Mouse (Mus musculus): ENCODE measurements at regions not wholly inside any gene's neighbourhood (a gene's known extent, or its start where the extent isn't known, plus 50 kb on each side); places are given as distances from the start of the nearest gene placed in this dataset.

- Histone ChIP-seq H3K9me3 (replicated peaks; ENCODE audit: control insufficient read depth, low read length) (no peaks in the 10 kb centered on the region), H3K4me2 (ENCODE audit: low read depth, low read length) (no peak overlapping the region), H3K27ac (ENCODE audit: low read length) (no peak overlapping the region), H3K4me1 (ENCODE audit: control insufficient read depth, low read depth, low read length) (peaks cover 4% of the 10 kb centered on the region), H3K27me3 (ENCODE audit: control insufficient read depth, insufficient read depth, low read depth, low read length) (no peaks in the 10 kb centered on the region), H3K36me3 (ENCODE audit: control insufficient read depth, insufficient read depth) (no peaks in the 10 kb centered on the region), H3K4me3 (ENCODE audit: low read depth, low read length) (no peak overlapping the region), H3K9ac (ENCODE audit: low read depth, low read length) (no peak overlapping the region)
- ATAC-seq (ENCODE audit: low read depth), result no peak
- 52% methylated on average over 3 of the region's 3 CpGs for WGBS (ENCODE audit: insufficient replicate concordance)
Observed at GRCm38 (mm10) chr15:36878276-36878675, 129.3 kb downstream of the Zfp706 start.

GRCm38 (mm10) chr15:36877501-36877900 lies 130.1 kb downstream of the Zfp706 start:
- peaks cover 4% of the 10 kb centered on the region for H3K4me1 ChIP-seq (ENCODE audit: control insufficient read depth, low read depth, low read length)
- ATAC-seq (ENCODE audit: low read depth), result no peak
- no peaks in the 10 kb centered on the region for H3K27me3 ChIP-seq (ENCODE audit: control insufficient read depth, insufficient read depth, low read depth, low read length)
- no peak overlapping the region for H3K9ac ChIP-seq (ENCODE audit: low read depth, low read length)
- 61% methylated on average over 7 of the region's 7 CpGs for WGBS (ENCODE audit: insufficient replicate concordance)
- H3K9me3 ChIP-seq (replicated peaks; ENCODE audit: control insufficient read depth, low read length), result no peaks in the 10 kb centered on the region
- no peak overlapping the region for H3K4me3 ChIP-seq (ENCODE audit: low read depth, low read length)
- H3K4me2 ChIP-seq (ENCODE audit: low read depth, low read length), result no peak overlapping the region
- H3K36me3 ChIP-seq (ENCODE audit: control insufficient read depth, insufficient read depth), result no peaks in the 10 kb centered on the region
- no peak overlapping the region for H3K27ac ChIP-seq (ENCODE audit: low read length)

- no peak overlapping the region for H3K9ac ChIP-seq (ENCODE audit: low read depth, low read length)
- H3K27ac ChIP-seq (ENCODE audit: low read length), result no peak overlapping the region
- peak; percentile 53; the same call in 1 of the 2 replicates for ATAC-seq (ENCODE audit: low read depth)
- H3K4me1 ChIP-seq (ENCODE audit: control insufficient read depth, low read depth, low read length), result peaks cover 4% of the 10 kb centered on the region; the same call in 1 of the 2 replicates
- H3K4me2 ChIP-seq (ENCODE audit: low read depth, low read length), result no peak overlapping the region
- no peaks in the 10 kb centered on the region for H3K9me3 ChIP-seq (replicated peaks; ENCODE audit: control insufficient read depth, low read length)
- H3K27me3 ChIP-seq (ENCODE audit: control insufficient read depth, insufficient read depth, low read depth, low read length), result no peaks in the 10 kb centered on the region
- no peak overlapping the region for H3K4me3 ChIP-seq (ENCODE audit: low read depth, low read length)
- H3K36me3 ChIP-seq (ENCODE audit: control insufficient read depth, insufficient read depth), result no peaks in the 10 kb centered on the region
- 27% methylated on average over 10 of the region's 10 CpGs for WGBS (ENCODE audit: insufficient replicate concordance)
Observed at GRCm38 (mm10) chr15:36875980-36876778, 131.4 kb downstream of the Zfp706 start.

- H3K27me3 ChIP-seq (ENCODE audit: control insufficient read depth, insufficient read depth, low read depth, low read length), result no peaks in the 10 kb centered on the region
- WGBS (ENCODE audit: insufficient replicate concordance), result 67% methylated on average over 4 of the region's 4 CpGs
- no peak overlapping the region for H3K27ac ChIP-seq (ENCODE audit: low read length)
- H3K9me3 ChIP-seq (replicated peaks; ENCODE audit: control insufficient read depth, low read length), result no peaks in the 10 kb centered on the region
- ATAC-seq (ENCODE audit: low read depth), result no peak
- H3K36me3 ChIP-seq (ENCODE audit: control insufficient read depth, insufficient read depth), result no peaks in the 10 kb centered on the region
- no peak overlapping the region for H3K9ac ChIP-seq (ENCODE audit: low read depth, low read length)
- no peak overlapping the region for H3K4me3 ChIP-seq (ENCODE audit: low read depth, low read length)
- H3K4me1 ChIP-seq (ENCODE audit: control insufficient read depth, low read depth, low read length), result peaks cover 4% of the 10 kb centered on the region; the same call in 1 of the 2 replicates
- H3K4me2 ChIP-seq (ENCODE audit: low read depth, low read length), result no peak overlapping the region
Observed at GRCm38 (mm10) chr15:36874555-36874954, 133.0 kb downstream of the Zfp706 start.

GRCm38 (mm10) chr15:36873884-36874243 lies 133.7 kb downstream of the Zfp706 start:
- 55% methylated on average over 5 of the region's 5 CpGs for WGBS (ENCODE audit: insufficient replicate concordance)
- Histone ChIP-seq H3K9ac (ENCODE audit: low read depth, low read length) (no peak overlapping the region), H3K27ac (ENCODE audit: low read length) (no peak overlapping the region), H3K36me3 (ENCODE audit: control insufficient read depth, insufficient read depth) (no peaks in the 10 kb centered on the region), H3K9me3 (replicated peaks; ENCODE audit: control insufficient read depth, low read length) (no peaks in the 10 kb centered on the region), H3K4me3 (ENCODE audit: low read depth, low read length) (no peak overlapping the region), H3K4me2 (ENCODE audit: low read depth, low read length) (no peak overlapping the region), H3K4me1 (ENCODE audit: control insufficient read depth, low read depth, low read length) (peaks cover 4% of the 10 kb centered on the region; the same call in 1 of the 2 replicates), H3K27me3 (ENCODE audit: control insufficient read depth, insufficient read depth, low read depth, low read length) (no peaks in the 10 kb centered on the region)
- ATAC-seq (ENCODE audit: low read depth), result no peak

- H3K4me1 ChIP-seq (ENCODE audit: control insufficient read depth, low read depth, low read length), result peaks cover 4% of the 10 kb centered on the region; the same call in 1 of the 2 replicates
- H3K27me3 ChIP-seq (ENCODE audit: control insufficient read depth, insufficient read depth, low read depth, low read length), result no peaks in the 10 kb centered on the region
- H3K9me3 ChIP-seq (replicated peaks; ENCODE audit: control insufficient read depth, low read length), result no peaks in the 10 kb centered on the region
- H3K27ac ChIP-seq (ENCODE audit: low read length), result no peak overlapping the region
- no peaks in the 10 kb centered on the region for H3K36me3 ChIP-seq (ENCODE audit: control insufficient read depth, insufficient read depth)
- peak; percentile 63 for ATAC-seq (ENCODE audit: low read depth)
- no peak overlapping the region for H3K9ac ChIP-seq (ENCODE audit: low read depth, low read length)
- no peak overlapping the region for H3K4me3 ChIP-seq (ENCODE audit: low read depth, low read length)
- 59% methylated on average over 10 of the region's 10 CpGs for WGBS (ENCODE audit: insufficient replicate concordance)
- H3K4me2 ChIP-seq (ENCODE audit: low read depth, low read length), result no peak overlapping the region
Observed at GRCm38 (mm10) chr15:36873058-36873883, 134.3 kb downstream of the Zfp706 start.

GRCm38 (mm10) chr15:36872566-36872965 lies 135.0 kb downstream of the Zfp706 start:
- no peaks in the 10 kb centered on the region for H3K9me3 ChIP-seq (replicated peaks; ENCODE audit: control insufficient read depth, low read length)
- H3K36me3 ChIP-seq (ENCODE audit: control insufficient read depth, insufficient read depth), result no peaks in the 10 kb centered on the region
- 19% methylated on average over 2 of the region's 2 CpGs for WGBS (ENCODE audit: insufficient replicate concordance)
- H3K9ac ChIP-seq (ENCODE audit: low read depth, low read length), result no peak overlapping the region
- H3K4me1 ChIP-seq (ENCODE audit: control insufficient read depth, low read depth, low read length), result peaks cover 4% of the 10 kb centered on the region; the same call in 1 of the 2 replicates
- H3K27me3 ChIP-seq (ENCODE audit: control insufficient read depth, insufficient read depth, low read depth, low read length), result no peaks in the 10 kb centered on the region
- H3K27ac ChIP-seq (ENCODE audit: low read length), result no peak overlapping the region
- no peak for ATAC-seq (ENCODE audit: low read depth)
- H3K4me3 ChIP-seq (ENCODE audit: low read depth, low read length), result no peak overlapping the region
- H3K4me2 ChIP-seq (ENCODE audit: low read depth, low read length), result no peak overlapping the region

- no peak for ATAC-seq (ENCODE audit: low read depth)
- Histone ChIP-seq H3K27me3 (ENCODE audit: control insufficient read depth, insufficient read depth, low read depth, low read length) (no peaks in the 10 kb centered on the region), H3K9me3 (replicated peaks; ENCODE audit: control insufficient read depth, low read length) (no peaks in the 10 kb centered on the region), H3K36me3 (ENCODE audit: control insufficient read depth, insufficient read depth) (no peaks in the 10 kb centered on the region), H3K9ac (ENCODE audit: low read depth, low read length) (no peak overlapping the region), H3K4me2 (ENCODE audit: low read depth, low read length) (no peak overlapping the region), H3K27ac (ENCODE audit: low read length) (no peak overlapping the region), H3K4me3 (ENCODE audit: low read depth, low read length) (no peak overlapping the region), H3K4me1 (ENCODE audit: control insufficient read depth, low read depth, low read length) (peaks cover 4% of the 10 kb centered on the region; the same call in 1 of the 2 replicates)
- 71% methylated on average over 7 of the region's 7 CpGs for WGBS (ENCODE audit: insufficient replicate concordance)
Observed at GRCm38 (mm10) chr15:36870717-36871116, 136.9 kb downstream of the Zfp706 start.

GRCm38 (mm10) chr15:36870094-36870493 lies 137.5 kb downstream of the Zfp706 start:
- H3K27ac ChIP-seq (ENCODE audit: low read length), result no peak overlapping the region
- no peak overlapping the region for H3K4me2 ChIP-seq (ENCODE audit: low read depth, low read length)

More at GRCm38 (mm10) chr15:36870094-36870493, 137.5 kb downstream of the Zfp706 start:
- no peaks in the 10 kb centered on the region for H3K36me3 ChIP-seq (ENCODE audit: control insufficient read depth, insufficient read depth)
- H3K4me3 ChIP-seq (ENCODE audit: low read depth, low read length), result no peak overlapping the region
- 66% methylated on average over 9 of the region's 9 CpGs for WGBS (ENCODE audit: insufficient replicate concordance)
- no peaks in the 10 kb centered on the region for H3K9me3 ChIP-seq (replicated peaks; ENCODE audit: control insufficient read depth, low read length)
- peaks cover 4% of the 10 kb centered on the region; the same call in 1 of the 2 replicates for H3K4me1 ChIP-seq (ENCODE audit: control insufficient read depth, low read depth, low read length)
- ATAC-seq (ENCODE audit: low read depth), result no peak
- H3K9ac ChIP-seq (ENCODE audit: low read depth, low read length), result no peak overlapping the region
- H3K27me3 ChIP-seq (ENCODE audit: control insufficient read depth, insufficient read depth, low read depth, low read length), result no peaks in the 10 kb centered on the region

Measured in liver, embryonic 16.5 days (tissue).